Mouse (Mus musculus): ENCODE measurements around the gene Kif21a.

Gene Kif21a

DNA sequence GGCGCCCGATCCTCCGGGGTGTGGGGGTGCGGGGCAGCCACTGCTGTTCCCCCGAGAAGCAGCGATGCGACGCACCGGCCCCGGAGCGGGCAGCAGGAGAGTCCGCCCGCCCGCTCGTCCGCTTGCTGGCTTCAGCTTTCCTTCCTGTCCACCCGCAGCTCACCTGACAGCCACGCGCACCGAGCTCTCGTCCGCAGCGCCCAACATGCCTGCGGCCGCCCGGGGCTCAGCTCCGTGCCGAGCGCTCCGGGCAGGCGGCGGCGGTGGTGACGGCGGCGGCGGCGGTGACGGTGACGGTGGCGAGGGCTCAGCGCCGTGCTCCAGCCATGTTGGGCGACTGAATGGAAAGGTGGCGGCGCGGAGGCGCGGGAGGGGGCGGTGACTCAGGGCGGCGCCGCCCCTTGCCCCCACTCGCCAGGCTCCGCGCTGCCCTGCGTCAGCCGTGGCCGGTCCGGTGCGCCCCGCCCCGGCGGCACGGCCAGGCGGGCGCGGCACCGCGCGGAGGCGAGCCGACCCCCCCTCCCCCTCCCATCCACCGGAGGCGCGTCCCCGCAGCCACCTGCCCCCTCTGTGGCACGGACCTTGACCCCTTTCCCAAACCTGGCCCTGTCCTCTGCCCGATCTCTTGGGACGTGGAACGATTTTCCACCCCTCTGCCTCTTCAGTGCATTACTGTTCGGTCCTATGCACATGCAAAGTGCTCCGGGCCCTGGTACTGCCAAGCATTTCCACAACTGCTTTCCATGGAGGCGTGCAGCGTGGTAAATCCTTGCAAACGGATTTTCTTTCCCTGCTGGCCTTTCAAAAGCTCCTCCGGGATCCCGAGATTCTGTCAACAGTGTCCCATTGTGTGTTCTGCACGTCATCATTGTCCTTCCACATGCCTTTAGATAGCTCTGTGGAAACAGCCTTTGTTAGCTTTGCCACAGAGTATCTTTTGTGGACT lies at the start of gene Kif21a:
Gene Kif21a, minus strand, starts transcription at position 453 of the 946 bp plus-strand sequence.
- DNase-seq (ENCODE audit: low read depth, low spot score): peak; percentile 49

DNA sequence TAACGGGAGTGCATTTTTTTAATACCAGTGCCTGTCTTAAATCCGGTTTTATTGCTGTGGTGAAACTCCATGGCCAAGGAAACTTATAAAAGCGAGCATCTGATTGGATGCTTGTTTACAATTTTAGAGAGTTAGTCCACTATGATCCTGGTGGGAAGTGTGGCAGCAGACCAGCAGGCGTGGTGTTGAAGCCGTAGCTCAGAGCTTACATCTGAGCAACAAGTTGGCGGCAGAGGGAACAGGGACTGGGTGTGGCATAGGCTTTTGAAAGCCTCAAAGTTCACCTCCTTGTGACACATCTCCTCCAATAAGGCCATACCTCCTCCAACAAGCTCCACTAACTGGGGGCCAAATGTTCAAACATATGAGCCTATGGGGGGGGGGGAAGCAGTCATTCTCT lies 46.9 kb upstream of the Kif21a start:
- DNase-seq (ENCODE audit: low read depth, low spot score): no peak

- no peak for DNase-seq (ENCODE audit: low read depth, low spot score)
Observed at GRCm38 (mm10) chr15:91089427-91089826, 39.7 kb upstream of the Kif21a start.

DNA sequence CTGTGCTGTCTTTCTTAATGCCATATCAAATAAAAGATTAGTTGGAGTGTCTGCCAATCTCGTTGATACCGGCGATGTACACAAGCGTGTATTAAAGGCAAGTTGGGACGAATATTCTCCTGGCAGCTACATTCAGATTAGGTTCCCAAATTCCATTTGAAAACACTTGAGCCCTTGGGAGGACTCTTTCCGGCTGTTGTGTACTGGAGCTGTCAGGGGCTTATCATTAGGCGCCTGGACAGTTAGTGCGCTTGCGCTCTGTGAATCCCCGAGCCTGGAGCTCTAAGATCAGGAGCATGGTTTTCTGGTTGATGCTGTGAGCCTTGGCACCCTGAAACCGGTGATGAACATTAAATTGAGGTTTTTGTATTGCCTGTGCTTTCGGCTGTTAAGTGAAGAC lies 38.3 kb upstream of the Kif21a start:
- no peak for DNase-seq (ENCODE audit: low read depth, low spot score)

DNA sequence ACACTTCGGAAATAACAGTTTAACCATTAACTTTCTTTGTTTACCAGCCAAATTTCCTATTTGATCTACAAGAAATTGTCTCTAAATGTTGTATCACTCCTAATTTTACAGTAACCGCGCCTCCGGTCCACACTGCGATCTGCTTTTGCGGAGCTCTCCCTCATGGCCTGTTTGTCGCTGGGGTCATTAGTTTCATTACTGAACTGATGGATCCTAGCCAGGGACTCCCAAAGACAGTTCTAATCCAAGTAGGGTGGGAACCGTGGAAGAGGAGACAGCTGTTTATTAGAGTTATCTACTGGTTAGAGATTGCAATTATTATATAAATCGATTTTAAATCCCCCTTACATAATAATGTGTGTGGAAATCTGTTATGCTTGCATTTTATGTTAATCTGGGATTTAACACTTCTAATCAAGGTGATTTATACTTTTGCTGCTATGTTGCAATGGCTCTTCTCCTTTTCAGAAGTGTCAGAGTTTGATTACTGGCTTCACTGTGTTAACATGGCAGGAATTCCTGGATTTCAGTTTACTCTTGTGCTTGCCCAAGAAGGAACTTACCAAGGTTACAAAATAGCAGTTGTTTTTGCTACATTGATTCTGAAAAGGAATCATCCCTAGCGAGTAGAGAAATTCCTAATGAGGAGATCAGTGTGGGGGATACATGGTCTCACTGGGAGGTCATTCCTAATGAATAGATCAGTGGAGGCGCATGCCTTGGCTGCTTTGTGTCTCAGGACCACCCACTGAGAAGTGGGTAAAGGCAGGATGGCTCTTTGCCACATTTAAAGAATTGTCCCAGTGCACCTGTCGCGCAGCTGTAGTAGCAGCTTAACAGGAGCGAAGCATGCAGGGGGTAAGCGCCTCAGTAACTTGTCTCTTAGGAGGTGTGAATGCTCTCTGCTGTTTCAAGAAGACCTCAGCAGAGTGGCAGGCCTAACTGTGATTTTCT lies 28.0 kb upstream of the Kif21a start:
- peak; percentile 93 for DNase-seq (ENCODE audit: low read depth, low spot score)

GRCm38 (mm10) chr15:91072440-91072839 lies 22.7 kb upstream of the Kif21a start:
- no peak for DNase-seq (ENCODE audit: low read depth, low spot score)

GRCm38 (mm10) chr15:91064310-91064826 lies 14.6 kb upstream of the Kif21a start:
- DNase-seq (ENCODE audit: low read depth, low spot score): no peak

GRCm38 (mm10) chr15:91063845-91064244 lies 14.1 kb upstream of the Kif21a start:
- no peak for DNase-seq (ENCODE audit: low read depth, low spot score)

DNA sequence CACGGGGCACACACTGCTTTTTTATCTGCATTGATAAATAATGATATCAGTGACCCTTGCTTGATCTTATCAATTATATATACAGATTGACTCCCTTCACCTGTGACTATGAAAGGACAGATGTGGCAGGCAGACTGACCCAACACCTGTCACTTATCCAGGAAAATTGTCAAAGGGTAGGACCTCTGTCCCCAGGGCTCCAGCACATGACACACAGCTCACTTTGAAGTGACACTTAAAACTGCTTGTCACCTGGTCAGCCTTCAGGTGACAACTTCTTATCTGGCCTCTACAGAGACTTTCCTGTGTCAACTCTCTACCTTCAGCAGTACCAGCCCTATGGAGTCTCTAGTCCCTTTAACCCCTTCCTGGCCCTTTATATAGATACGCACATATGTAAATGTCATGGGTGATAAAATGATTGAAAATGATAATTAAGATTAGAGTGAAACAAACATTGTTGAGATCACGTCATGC lies 7.2 kb upstream of the Kif21a start:
- no peak for DNase-seq (ENCODE audit: low read depth, low spot score)

DNA sequence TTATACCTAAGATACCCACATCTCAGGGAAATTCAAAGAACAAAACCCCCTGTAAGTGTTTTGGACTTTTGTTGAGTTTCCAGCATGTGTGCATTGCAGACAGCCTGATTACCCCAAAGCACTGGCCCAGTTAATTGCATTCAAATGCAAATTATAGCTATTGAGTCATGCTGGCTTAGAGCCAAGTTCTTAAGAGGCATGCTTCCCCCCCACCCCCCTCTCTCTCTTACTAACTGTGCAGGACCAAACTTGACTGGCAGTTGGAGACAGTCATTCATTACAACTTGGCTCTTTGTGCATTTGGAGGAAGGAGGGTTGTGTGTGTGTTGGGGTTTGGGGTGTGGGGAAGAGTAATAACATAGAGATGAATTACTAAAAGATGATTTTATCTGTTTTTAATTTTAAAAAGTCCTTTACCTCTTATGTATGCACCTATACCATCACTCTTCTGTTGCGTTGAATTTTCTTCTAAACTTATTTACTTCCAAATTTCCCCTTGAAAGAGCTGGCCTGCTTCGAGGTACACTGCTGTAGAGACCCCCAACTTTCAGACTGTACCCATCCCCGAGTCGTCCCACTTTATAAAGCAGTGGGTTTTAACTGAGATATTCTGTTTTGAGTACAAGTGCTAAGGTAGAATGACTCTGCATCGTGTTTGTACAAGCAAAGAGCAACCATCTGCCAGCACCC lies 6.6 kb upstream of the Kif21a start:
- DNase-seq (ENCODE audit: low read depth, low spot score): peak; percentile 87

DNA sequence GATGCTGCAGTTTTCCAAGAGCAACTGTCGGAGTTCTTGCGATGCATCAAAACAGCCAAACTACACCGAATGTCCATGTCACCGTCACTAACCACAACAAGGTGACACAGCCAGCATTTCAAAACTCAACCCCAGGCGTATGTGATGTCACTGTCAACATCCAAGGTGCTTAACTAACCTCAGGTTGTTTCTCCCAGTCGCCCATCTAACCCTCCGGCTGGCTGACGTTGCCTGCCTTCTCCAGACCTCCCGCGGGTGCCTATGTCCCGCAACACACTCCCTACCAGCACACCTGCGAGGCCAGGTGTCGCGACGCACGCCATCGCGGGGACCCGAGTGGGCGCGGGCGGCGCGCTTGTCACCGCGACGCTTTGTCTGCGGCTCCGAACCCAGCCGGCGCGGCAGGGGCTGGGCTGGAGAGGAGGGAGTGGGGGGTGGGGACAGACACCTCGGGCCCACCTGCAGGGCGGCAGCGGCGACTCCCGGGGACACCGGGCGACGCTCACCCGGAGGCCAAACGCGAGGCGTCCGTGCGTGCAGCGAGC lies 725 bp downstream of the Kif21a start:
- DNase-seq (ENCODE audit: low read depth, low spot score): peak; percentile 48

DNA sequence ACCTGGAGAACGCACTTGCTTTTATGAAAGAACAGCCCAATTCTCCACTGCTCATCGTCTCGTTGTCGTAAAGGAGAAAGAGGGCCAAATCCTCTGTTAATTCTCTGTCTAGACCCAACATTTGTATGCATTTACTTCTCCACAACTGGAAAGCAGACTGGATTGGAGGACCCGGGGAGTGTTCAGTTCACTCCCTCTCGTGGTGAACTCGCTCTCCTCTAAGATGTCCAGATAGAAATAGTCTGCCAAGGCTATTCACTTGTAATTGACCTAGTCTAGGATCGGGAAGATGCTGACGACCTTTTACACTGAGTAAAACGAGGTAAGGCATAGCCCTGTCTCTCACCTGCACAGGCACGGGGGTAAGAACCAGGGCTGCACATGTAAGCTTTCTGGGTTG lies 2.1 kb downstream of the Kif21a start:
- DNase-seq (ENCODE audit: low read depth, low spot score): no peak

DNA sequence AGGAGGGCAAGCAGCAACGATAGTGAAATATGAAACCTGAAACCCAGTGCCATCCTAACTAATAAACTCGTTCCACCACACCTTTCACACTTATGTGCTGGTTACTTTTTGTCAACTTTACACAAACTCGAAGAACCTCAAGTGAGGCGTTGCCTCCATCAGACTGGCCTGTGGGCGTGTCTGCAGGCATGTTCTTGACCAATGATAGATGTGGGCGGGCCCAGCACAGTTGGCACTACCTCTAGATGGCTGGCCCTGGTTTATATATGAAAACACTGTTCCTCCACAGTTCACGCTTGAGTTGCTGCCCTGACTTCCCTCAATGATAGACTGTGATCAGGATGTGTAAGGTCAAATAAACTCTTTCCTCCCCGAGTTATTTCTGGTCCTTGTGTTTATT lies 3.2 kb downstream of the Kif21a start:
- peak; percentile 28 for DNase-seq (ENCODE audit: low read depth, low spot score)

DNA sequence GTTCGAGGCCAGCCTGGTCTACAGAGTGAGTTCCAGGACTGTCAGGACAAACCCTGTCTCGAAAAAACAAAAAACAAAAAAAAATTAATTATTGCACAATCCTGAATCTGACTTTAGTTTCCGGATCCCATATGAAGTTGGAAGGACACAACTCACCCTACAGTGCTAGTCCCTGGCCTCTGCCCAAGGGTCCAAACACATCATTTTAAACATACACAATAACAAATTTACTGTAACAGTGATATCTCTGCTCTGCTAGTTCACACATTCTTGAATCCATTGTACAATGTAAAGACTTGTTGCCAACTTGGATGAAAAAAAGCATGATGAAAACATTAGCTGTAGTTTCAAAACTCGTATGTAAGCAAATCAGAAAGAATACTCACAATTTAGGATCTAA lies 6.5 kb downstream of the Kif21a start:
- no peak for DNase-seq (ENCODE audit: low read depth, low spot score)

- DNase-seq (ENCODE audit: low read depth, low spot score): no peak
Observed at GRCm38 (mm10) chr15:91038860-91039259, 10.9 kb downstream of the Kif21a start.

GRCm38 (mm10) chr15:91034090-91034489 lies 15.7 kb downstream of the Kif21a start:
- no peak for DNase-seq (ENCODE audit: low read depth, low spot score)

DNA sequence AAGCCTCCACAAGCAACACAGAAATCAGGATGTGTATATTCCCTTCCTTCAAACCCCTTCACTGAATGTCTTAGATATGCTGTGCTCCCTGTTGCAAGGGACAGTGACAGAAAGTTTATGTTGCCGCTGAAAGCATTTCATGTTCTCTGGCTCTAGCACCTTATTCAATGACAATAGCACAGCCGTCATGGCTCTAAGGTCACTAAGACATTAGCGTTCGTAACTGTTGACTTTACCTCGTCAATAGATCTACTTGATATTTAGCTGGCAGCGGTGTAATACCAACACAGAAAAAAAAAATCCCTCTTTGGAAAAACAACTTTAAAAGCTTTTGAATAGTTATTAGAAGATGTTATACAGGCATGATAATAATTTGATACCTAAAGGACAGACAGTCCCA lies 16.2 kb downstream of the Kif21a start:
- DNase-seq (ENCODE audit: low read depth, low spot score): no peak

- DNase-seq (ENCODE audit: low read depth, low spot score): no peak
Observed at GRCm38 (mm10) chr15:91028962-91029361, 20.8 kb downstream of the Kif21a start.

GRCm38 (mm10) chr15:91028494-91028893 lies 21.3 kb downstream of the Kif21a start:
- DNase-seq (ENCODE audit: low read depth, low spot score): no peak

- no peak for DNase-seq (ENCODE audit: low read depth, low spot score)
Observed at GRCm38 (mm10) chr15:91022276-91022675, 27.5 kb downstream of the Kif21a start.

GRCm38 (mm10) chr15:91018861-91019187 lies 30.9 kb downstream of the Kif21a start:
- no peak for DNase-seq (ENCODE audit: low read depth, low spot score)

All from ZHBTc4 (cell line).